Mouse (Mus musculus) bone marrow, adult 2 months (tissue): Measurements from ENCODE around the gene Pitpnb. TPM values are rescaled to one million over a fixed set of nuclear protein-coding genes. Genes with fewer than 3 reads are reported as not detected.

Experiments
- H3K27ac ChIP-seq: fragments of 200-500 bp; 2 replicates; pipeline ENCODE4 v1.5.1; 2012; ENCODE audit warnings: low read depth, mild to moderate bottlenecking, control low read depth, inconsistent platforms, low read length; ENCODE audit not compliant: control insufficient read depth, poor library complexity, insufficient read depth
- H3K4me1 ChIP-seq: fragments of 200-500 bp; 2 replicates; pipeline ENCODE4 v1.6.1; 2011; ENCODE audit warnings: low read length; ENCODE audit not compliant: control insufficient read depth, insufficient read depth
- H3K4me3 ChIP-seq: fragments of 200-500 bp; replicated peaks from 2 replicates; pipeline ENCODE3; 2011; ENCODE audit warnings: mild to moderate bottlenecking, low read depth, low read length, control low read depth; ENCODE audit not compliant: control insufficient read depth
- CTCF ChIP-seq: fragments of 200-500 bp; IDR thresholded peaks from 2 replicates; pipeline ENCODE4 v1.5.1; 2011; ENCODE audit warnings: low read length, control low read depth; ENCODE audit not compliant: control insufficient read depth, insufficient read depth
- POLR2A ChIP-seq: fragments of 200-500 bp; IDR thresholded peaks from 2 replicates; pipeline ENCODE4 v1.6.1; 2011; ENCODE audit warnings: low read depth, mild to moderate bottlenecking, control low read depth, low read length, borderline replicate concordance; ENCODE audit not compliant: control insufficient read depth
- WGBS: fragments of 180-500 bp; shearing (Covaris S2); methylation state at CpG from one replicate; pipeline ENCODE4 v1.1.7; 2018; 5-methylcytosine and 5-hydroxymethylcytosine counted together
- polyA plus RNA-seq: library from polyadenylated mRNA; stranded (reverse); fragments of >200 nt; gene quantifications from 2 replicates; pipeline ENCODE4 v1.2.4, GENCODE M21; 2011; ENCODE audit warnings: low replicate concordance; ENCODE audit not compliant: missing spikeins, insufficient read depth, insufficient read length

Gene Pitpnb
- polyA plus RNA-seq, 1 experiment = 25.5 TPM

DNA sequence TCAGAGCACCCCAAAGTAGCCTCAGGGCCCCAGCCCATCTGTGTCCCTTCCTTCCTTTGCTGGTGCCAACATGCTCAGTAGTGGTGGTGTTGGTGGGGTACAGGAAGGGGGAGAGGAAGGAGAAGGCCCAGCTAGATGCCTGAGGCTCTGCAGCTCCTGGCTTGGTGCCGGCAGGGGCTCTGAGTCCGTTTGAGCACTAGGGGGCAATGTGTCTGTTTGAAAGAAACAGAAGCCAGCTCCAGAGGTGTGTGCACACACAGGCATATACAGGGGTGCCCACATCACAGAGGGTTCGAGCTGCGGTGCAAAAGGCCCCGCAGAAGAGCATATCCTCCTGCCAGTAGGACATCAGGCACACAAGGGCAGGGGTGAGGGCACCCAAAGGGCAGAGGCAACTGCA is 83.6 kb downstream of the Pitpnb start:
- Histone ChIP-seq H3K4me3 (no peak overlapping the region), H3K27ac (no peak overlapping the region), H3K4me1 (no peaks in the 10 kb centered on the region; the same call in 1 of the 2 replicates)
- TF ChIP-seq POLR2A (no peak), CTCF (peak; percentile 37; the same call in 1 of the 2 replicates)
- WGBS = 1% methylated on average over 5 of the region's 5 CpGs

DNA sequence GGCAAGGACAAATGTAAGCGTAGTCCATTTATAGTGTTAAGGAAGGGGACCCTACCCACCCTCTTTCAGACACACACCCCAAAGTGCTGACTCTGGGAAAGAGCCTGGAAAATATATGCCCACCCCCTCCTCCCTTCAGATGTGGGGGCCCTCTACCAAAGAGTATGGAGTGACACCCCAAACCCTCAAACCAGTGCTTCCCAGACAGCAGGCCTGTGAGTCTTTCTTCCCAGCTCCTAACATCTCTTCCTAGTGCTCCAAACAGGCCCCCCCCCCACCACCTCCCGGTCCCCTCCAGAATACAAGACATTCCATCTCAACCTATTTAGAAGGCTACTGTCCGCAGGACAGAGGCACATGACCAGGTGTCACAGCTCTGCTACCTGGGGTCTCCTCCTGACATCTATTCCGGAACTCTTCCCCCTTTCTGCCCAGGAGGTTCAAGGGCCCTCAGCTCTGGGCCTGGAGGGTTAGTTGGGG is 84.2 kb downstream of the Pitpnb start:
- WGBS = 66% methylated on average over 4 of the region's 4 CpGs
- Histone ChIP-seq H3K27ac (no peak overlapping the region), H3K4me3 (no peak overlapping the region), H3K4me1 (no peaks in the 10 kb centered on the region; the same call in 1 of the 2 replicates)
- TF ChIP-seq CTCF = no peak
- TF ChIP-seq POLR2A = no peak

GRCm38 (mm10) chr5:111415575-111415974 is 85.0 kb downstream of the Pitpnb start:
- Histone ChIP-seq H3K27ac (no peak overlapping the region), H3K4me1 (no peaks in the 10 kb centered on the region; the same call in 1 of the 2 replicates), H3K4me3 (no peak overlapping the region)
- no peak for TF ChIP-seq CTCF
- TF ChIP-seq POLR2A = no peak
- under 1% methylated on average over 14 of the region's 14 CpGs for WGBS

DNA sequence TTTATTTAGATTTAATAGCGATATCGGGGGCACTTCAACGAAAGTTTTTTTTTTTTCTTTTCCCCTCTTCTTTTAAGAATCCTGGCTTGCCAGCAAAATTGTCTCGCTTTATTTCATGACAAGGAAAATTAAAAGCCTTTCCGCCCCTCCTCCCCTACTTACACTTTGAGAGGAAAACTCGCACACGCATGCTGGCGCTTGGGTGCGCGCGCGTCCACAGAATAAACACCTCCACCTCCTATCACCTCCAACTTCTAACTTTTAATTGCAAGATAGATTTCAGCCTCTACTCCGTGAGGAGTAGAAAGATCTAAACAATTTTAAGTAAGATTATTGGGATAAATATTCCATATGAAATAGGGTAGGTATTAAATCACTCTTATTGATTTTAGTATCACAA is 85.5 kb downstream of the Pitpnb start:
- Histone ChIP-seq H3K4me3 (no peak overlapping the region), H3K27ac (no peak overlapping the region), H3K4me1 (no peaks in the 10 kb centered on the region; the same call in 1 of the 2 replicates)
- TF ChIP-seq POLR2A = no peak
- no peak for TF ChIP-seq CTCF
- 1% methylated on average over 13 of the region's 13 CpGs for WGBS

GRCm38 (mm10) chr5:111416591-111417374 is 86.2 kb downstream of the Pitpnb start, which contains the start of gene Mn1:
Gene Mn1, plus strand, starts transcription at chr5:111417362.
- no peak within 1 kb of the TSS; the same call in 1 of the 2 replicates for H3K27ac ChIP-seq
- H3K4me3 ChIP-seq = no peak within 1 kb of the TSS
- under 1% methylated on average over 87 of the region's 88 CpGs for WGBS
- TF ChIP-seq CTCF = no peak
- TF ChIP-seq POLR2A = no peak
- H3K4me1 ChIP-seq = no peaks in the 10 kb centered on the region; the same call in 1 of the 2 replicates

- TF ChIP-seq CTCF (no peak), POLR2A (no peak)
- H3K27ac ChIP-seq = no peak overlapping the region; the same call in 1 of the 2 replicates
- H3K4me1 ChIP-seq = no peaks in the 10 kb centered on the region; the same call in 1 of the 2 replicates
- WGBS = 1% methylated on average over 105 of the region's 105 CpGs
- no peak overlapping the region for H3K4me3 ChIP-seq
Observed at GRCm38 (mm10) chr5:111417378-111418131, 87.0 kb downstream of the Pitpnb start.

DNA sequence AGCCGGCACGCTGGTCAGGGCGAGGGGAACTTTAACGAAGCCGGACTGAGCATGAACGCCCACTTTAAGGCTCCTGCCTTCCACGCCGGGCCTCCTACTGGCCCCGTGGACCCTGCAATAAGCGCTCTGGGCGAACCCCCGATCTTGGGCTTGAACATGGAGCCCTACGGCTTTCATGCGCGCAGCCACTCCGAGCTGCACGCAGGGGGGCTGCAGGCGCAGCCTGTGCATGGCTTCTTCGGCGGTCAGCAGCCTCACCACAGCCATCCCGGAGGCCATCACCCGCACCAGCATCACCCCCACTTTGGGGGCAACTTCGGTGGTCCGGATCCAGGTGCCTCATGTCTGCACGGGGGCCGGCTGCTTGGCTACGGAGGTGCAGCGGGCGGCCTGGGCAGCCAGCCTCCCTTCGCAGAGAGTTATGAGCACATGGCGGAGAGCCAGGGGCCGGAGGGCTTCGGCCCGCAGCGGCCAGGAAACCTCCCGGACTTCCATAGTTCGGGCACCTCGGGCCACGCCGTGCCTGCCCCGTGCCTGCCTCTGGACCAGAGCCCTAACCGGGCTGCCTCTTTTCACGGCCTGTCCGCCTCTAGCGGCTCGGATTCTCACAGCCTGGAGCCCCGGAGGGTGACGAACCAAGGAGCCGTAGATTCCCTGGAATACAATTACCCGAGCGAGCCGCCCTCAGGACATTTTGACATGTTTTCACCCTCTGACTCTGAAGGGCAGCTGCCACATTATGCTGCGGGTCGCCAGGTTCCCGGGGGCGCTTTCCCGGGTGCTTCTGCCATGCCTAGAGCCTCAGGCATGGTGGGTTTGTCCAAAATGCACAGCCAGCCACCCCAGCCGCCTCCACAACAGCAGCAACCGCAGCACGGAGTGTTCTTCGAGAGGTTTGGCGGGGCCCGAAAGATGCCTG is 87.9 kb downstream of the Pitpnb start:
- TF ChIP-seq POLR2A = 0 out of 2 replicates have a peak, but pooled peaks have one; percentile 2
- no peak for TF ChIP-seq CTCF
- Histone ChIP-seq H3K4me1 (no peaks in the 10 kb centered on the region; the same call in 1 of the 2 replicates), H3K27ac (no peak overlapping the region; the same call in 1 of the 2 replicates), H3K4me3 (no peak overlapping the region)
- 22% methylated on average over 63 of the region's 63 CpGs for WGBS
